Mouse (Mus musculus) hindbrain, embryonic 10.5 days (tissue): ENCODE measurements around the gene Skor1. TPM values are rescaled to one million over a fixed set of nuclear protein-coding genes. Genes with fewer than 3 reads are reported as not detected.

ENCODE experiments used
- DNase-seq: peaks from one replicate; pipeline ENCODE4 v3.0.0-alpha.2; 2017; ENCODE audit warnings: low spot score
- H3K27ac ChIP-seq: fragments of 300-500 bp; sonication (generic); 2 replicates; pipeline ENCODE4 v1.5.1; 2016; ENCODE audit warnings: mild to moderate bottlenecking, moderate library complexity
- H3K27me3 ChIP-seq: fragments of 300-500 bp; sonication (generic); 2 replicates; pipeline ENCODE4 v1.6.1; 2016; ENCODE audit warnings: mild to moderate bottlenecking; ENCODE audit not compliant: poor library complexity, insufficient read depth, severe bottlenecking
- H3K36me3 ChIP-seq: fragments of 300-500 bp; sonication (generic); 2 replicates; pipeline ENCODE4 v1.6.1; 2016; ENCODE audit warnings: mild to moderate bottlenecking, moderate library complexity
- H3K4me1 ChIP-seq: fragments of 300-500 bp; sonication (generic); replicated peaks from 2 replicates; pipeline ENCODE4 v1.6.1; 2016; ENCODE audit warnings: mild to moderate bottlenecking
- H3K4me3 ChIP-seq: fragments of 300-500 bp; sonication (generic); 2 replicates; pipeline ENCODE4 v1.5.1; 2016; ENCODE audit warnings: mild to moderate bottlenecking, moderate library complexity
- H3K9me3 ChIP-seq: fragments of 300-500 bp; sonication (generic); 2 replicates; pipeline ENCODE4 v1.6.1; 2016; ENCODE audit warnings: mild to moderate bottlenecking, moderate library complexity
- WGBS: fragments of 180-500 bp; shearing (Covaris S2); methylation state at CpG from one replicate; pipeline ENCODE4 v1.1.7; 2016; 5-methylcytosine and 5-hydroxymethylcytosine counted together
- polyA plus RNA-seq: library from polyadenylated mRNA; unstranded; fragments of >200 nt; fragmentation: Nextera tagmentation; extraction: Ambion mirVana; gene quantifications from 2 replicates; pipeline ENCODE4 v1.2.1, GENCODE M21; 2016

Skor1 gene
- polyA plus RNA-seq, 1 experiment from 2014 or later, result 6.8 TPM

DNA sequence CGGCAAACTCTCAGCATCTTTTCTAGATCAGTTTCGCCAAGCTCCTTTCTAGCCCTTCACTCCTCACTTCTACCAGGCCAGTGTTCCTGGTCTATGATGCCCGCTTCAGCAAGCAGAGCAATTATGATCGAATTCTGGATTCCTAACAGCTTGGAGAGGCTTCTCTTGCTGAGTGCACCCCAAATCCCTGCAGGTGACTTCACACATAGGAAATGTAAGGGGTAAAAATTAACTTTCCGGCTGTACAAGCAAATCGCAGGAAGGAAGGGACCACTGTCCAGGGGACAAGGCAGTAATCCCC lies 11.2 kb downstream of the Skor1 start:
- WGBS, result under 1% methylated on average over 6 of the region's 6 CpGs
- H3K4me1 ChIP-seq, result peaks cover 61% of the 10 kb centered on the region
- no peaks in the 10 kb centered on the region for H3K9me3 ChIP-seq
- peaks cover 93% of the 10 kb centered on the region for H3K27me3 ChIP-seq
- no peak overlapping the region; the same call in 1 of the 2 replicates for H3K4me3 ChIP-seq
- peak; percentile 41 for DNase-seq
- H3K36me3 ChIP-seq, result no peaks in the 10 kb centered on the region
- no peak overlapping the region for H3K27ac ChIP-seq

DNA sequence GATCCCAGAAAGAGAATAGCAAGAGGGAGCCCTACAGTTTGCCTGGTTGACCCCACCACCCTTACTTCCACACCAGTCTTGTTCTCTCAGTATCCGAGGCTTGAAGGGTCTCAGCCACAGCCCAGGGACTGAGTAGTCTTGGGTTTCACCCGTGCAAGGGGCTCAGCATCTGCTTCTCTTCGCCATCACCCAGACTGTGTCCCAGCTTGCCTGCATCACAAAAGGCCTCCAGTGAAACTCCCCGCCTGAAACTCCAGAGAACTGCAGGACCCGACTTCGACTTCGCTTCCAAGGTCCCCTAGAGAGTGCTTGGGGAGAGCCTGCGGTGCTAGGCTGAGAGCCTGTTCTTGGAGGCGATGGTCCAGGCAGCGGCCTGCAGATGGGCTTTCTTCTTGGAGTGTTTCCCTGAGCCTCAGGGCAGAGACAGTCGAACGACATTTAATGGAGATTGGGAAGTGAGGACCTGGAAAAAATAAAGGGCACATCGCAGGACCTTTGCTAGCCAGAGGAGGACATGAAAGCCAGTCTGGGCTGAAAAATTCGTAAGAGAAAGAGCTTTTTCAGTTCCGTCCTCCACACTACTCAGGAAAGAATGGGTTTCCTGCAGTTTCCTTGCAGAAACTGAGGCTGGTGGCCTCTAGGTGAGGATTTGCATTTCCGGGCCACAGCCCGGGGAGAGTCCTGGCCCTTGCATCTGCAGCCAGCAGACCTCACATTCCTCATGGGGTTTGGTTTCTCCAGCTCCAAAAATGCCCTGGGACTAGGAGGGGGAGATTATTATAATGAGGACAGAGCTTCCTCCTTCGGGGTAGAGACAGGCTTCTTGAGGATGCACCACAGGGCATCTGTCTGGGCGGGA lies 11.8 kb downstream of the Skor1 start:
- H3K4me1 ChIP-seq, result peaks cover 61% of the 10 kb centered on the region
- peak overlapping the region; percentile 0; the same call in 1 of the 2 replicates for H3K4me3 ChIP-seq
- H3K9me3 ChIP-seq, result no peaks in the 10 kb centered on the region
- no peak overlapping the region for H3K27ac ChIP-seq
- DNase-seq, result peak; percentile 42
- H3K27me3 ChIP-seq, result peaks cover 87% of the 10 kb centered on the region
- WGBS, result 1% methylated on average over 19 of the region's 19 CpGs
- H3K36me3 ChIP-seq, result no peaks in the 10 kb centered on the region

DNA sequence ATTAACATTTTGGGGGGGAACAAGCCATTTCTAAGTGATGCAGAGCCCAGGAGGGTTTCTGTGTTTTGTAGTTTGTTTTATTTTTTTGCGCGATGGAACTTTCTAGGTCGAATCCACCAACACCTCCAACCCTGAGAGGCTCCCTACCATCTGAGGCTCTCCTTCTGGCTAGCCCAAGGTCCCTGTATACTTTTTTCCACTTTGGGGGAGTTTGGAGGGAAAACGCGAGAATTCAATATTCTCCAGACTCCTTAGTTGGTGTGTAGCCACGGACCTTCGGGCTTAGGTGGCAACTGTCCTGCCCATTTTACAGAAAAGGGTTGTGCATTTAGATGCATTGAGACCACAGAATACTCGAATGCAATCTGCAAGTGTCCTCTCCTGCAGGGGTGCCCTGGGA lies 12.5 kb downstream of the Skor1 start:
- Histone ChIP-seq H3K9me3 (no peaks in the 10 kb centered on the region), H3K4me1 (peaks cover 65% of the 10 kb centered on the region), H3K27me3 (peaks cover 84% of the 10 kb centered on the region), H3K36me3 (no peaks in the 10 kb centered on the region), H3K27ac (no peak overlapping the region), H3K4me3 (0 out of 2 replicates have a peak overlapping the region, but pooled peaks have one; percentile 0)
- 4% methylated on average over 8 of the region's 8 CpGs for WGBS
- DNase-seq, result peak; percentile 28

DNA sequence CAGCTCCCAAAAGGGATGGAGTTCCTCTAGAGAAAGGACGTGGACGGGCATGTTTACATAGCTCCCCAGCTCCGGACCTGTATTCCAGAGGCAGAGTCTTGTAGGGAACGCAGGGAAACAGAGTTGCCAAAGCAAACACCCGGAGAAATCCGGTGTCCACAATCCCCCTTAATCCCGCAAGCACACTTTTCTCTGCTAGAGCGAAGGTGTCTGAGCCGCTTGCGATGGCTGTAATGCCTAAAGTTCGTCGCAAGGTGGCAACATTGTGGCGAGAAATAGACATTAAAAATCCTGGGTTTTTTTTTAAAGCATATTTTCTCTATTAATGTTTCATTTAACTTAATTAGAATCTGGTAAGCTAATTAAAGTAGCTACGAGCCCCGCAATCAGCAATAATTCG lies 13.0 kb downstream of the Skor1 start:
- H3K9me3 ChIP-seq, result no peaks in the 10 kb centered on the region
- peaks cover 65% of the 10 kb centered on the region for H3K4me1 ChIP-seq
- no peak overlapping the region for H3K27ac ChIP-seq
- H3K27me3 ChIP-seq, result peaks cover 84% of the 10 kb centered on the region
- WGBS, result under 1% methylated on average over 16 of the region's 16 CpGs
- peak overlapping the region; percentile 36 for H3K4me3 ChIP-seq
- H3K36me3 ChIP-seq, result no peaks in the 10 kb centered on the region
- DNase-seq, result peak; percentile 59

DNA sequence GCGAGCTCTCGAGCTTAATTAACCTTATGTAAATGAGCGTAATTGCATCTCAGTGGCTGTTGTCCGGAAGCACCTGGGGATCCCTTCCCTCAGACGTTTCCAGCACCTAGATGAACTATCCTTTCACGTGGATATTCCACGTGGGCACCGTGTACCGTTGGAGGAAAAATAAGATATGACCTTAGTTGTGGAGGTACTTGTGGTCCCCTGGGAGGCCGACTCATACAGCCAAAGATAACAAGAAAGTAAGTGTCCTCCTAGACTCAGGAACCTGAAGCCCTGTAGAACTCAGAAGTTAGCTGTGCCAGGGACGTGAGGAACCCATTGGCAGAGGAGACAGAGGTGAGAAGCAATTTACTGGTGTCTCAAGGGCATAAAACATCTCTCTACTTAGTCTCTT lies 13.4 kb downstream of the Skor1 start:
- no peaks in the 10 kb centered on the region for H3K9me3 ChIP-seq
- peak overlapping the region; percentile 36; the same call in 1 of the 2 replicates for H3K4me3 ChIP-seq
- WGBS, result 3% methylated on average over 11 of the region's 11 CpGs
- H3K36me3 ChIP-seq, result no peaks in the 10 kb centered on the region
- no peak overlapping the region for H3K27ac ChIP-seq
- peaks cover 65% of the 10 kb centered on the region for H3K4me1 ChIP-seq
- DNase-seq, result no peak
- H3K27me3 ChIP-seq, result peaks cover 84% of the 10 kb centered on the region

DNA sequence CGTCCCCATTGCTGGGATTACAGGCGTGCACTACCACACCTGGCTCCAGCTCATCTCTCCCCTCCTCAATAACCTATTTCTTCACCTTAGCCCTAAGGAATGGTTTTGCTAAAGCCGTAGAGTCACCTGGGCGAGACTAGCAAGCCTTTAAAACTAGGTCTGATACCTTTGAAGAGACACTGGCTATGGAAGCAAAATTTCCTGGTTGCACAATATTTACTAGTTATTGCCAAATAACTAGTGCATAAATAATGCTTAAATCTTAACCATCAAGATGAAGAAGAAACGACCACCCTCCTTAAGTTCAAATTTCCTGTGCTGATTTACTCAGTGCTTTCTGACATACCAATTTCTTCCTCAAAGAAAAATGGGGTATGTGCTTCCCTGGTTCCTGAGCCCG lies 15.1 kb downstream of the Skor1 start:
- H3K27me3 ChIP-seq, result peaks cover 72% of the 10 kb centered on the region
- 17% methylated on average over 6 of the region's 6 CpGs for WGBS
- DNase-seq, result no peak
- H3K27ac ChIP-seq, result no peak overlapping the region
- peaks cover 59% of the 10 kb centered on the region for H3K4me1 ChIP-seq
- H3K4me3 ChIP-seq, result peak overlapping the region; percentile 74
- H3K36me3 ChIP-seq, result no peaks in the 10 kb centered on the region
- H3K9me3 ChIP-seq, result no peaks in the 10 kb centered on the region

DNA sequence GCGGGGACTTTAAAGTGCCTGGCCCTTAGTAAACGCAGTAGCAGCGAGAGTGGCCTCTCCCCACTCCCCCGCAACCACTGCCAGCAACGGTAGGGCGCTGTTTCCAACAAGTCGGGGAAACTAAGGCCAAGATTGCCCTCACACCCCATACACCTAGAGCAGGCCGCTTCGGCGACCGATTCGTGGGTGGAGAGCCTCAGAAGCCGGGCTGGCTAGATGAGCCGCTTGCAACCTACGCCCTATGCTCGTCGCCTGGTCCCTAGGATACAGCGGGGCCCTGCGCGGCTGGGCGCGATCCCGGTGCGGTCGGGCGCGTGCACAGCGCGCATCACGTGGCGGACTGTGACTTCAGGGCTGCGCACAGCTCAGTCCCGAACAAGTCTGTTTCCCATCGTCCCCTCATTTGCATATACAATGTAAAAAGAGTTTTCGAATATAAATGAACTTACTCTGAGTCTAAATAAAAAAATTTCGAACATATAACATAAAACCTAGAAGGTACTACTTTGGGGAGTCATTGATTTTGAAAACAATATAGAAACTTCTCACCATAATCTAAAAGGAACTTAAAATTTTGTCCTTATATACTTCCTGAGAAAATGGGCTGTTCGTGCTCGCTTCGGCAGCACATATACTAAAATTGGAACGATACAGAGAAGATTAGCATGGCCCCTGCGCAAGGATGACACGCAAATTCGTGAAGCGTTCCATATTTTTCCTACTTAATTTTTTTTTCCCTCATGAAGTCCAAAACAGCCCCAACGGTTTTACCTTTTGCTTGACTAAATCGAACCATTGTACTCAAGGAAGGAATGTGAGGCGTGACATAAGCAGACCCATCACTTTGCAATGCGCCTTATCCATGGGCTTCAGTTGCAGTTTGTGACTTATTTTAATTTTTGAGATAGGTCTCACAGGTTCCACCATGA lies 15.8 kb downstream of the Skor1 start:
- no peaks in the 10 kb centered on the region for H3K9me3 ChIP-seq
- peak overlapping the region; percentile 74 for H3K4me3 ChIP-seq
- peaks cover 65% of the 10 kb centered on the region for H3K27me3 ChIP-seq
- WGBS, result under 1% methylated on average over 48 of the region's 48 CpGs
- no peaks in the 10 kb centered on the region for H3K36me3 ChIP-seq
- peaks cover 53% of the 10 kb centered on the region for H3K4me1 ChIP-seq
- peak overlapping the region; percentile 87 for H3K27ac ChIP-seq
- peak; percentile 95 for DNase-seq

DNA sequence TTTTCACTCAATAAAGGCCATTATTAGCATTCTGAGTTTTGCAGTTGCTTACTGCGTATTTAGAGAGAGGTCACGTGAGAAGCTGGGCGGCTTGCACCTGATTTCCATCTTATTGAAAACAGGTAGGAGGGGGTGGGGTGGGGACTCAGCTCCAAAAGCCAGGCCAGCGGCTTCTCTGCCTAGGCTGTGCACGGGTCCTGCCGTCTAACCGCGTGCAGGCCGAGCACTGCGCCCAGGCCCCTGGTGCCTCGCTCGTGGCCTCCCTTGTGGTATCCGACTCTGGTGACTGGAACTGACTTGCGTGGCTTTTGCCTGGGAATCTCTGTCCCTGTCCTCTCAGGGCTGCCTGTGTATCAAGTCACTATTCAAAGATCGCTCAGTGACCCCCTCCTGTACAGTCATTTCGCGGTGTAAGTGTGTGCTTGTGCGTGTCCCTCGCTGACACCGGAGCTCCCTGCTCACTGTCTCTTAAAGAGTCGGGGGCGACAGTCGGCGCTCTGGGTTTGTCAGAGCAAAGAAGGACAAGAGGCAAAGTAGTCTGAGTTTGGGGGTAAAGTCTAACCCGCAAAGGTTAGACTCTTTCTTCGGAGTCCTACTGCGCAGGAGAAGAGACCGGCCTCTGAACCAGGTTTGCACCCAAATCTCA lies 16.7 kb downstream of the Skor1 start:
- DNase-seq, result peak; percentile 61
- Histone ChIP-seq H3K4me1 (peaks cover 45% of the 10 kb centered on the region), H3K36me3 (no peaks in the 10 kb centered on the region), H3K27ac (peak overlapping the region; percentile 87), H3K9me3 (no peaks in the 10 kb centered on the region), H3K4me3 (peak overlapping the region; percentile 74), H3K27me3 (peaks cover 57% of the 10 kb centered on the region)
- WGBS, result under 1% methylated on average over 28 of the region's 28 CpGs

DNA sequence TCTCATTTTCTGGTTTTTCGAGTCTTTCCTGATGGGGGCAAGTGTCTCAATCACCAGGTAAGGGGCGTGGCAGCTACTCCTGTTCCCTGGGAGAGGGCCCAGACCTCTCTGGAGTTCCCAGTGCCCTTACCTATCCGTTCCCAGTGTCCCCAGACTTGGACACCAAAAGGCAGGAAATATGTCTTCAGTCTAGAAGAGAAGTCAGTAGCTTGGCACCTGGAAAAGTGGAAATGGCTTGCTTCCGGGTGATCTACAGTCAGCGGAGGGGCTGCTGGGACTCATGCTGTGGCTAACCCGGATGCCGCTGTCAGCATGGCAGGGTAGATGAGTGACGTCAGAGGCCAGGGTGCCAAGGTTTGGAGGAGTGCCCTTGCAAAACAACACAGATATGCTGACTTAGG lies 19.1 kb downstream of the Skor1 start:
- 82% methylated on average over 8 of the region's 8 CpGs for WGBS
- Histone ChIP-seq H3K9me3 (no peaks in the 10 kb centered on the region), H3K27me3 (peaks cover 37% of the 10 kb centered on the region), H3K4me3 (no peak overlapping the region), H3K36me3 (no peaks in the 10 kb centered on the region), H3K27ac (no peak overlapping the region), H3K4me1 (peaks cover 25% of the 10 kb centered on the region)
- no peak for DNase-seq

DNA sequence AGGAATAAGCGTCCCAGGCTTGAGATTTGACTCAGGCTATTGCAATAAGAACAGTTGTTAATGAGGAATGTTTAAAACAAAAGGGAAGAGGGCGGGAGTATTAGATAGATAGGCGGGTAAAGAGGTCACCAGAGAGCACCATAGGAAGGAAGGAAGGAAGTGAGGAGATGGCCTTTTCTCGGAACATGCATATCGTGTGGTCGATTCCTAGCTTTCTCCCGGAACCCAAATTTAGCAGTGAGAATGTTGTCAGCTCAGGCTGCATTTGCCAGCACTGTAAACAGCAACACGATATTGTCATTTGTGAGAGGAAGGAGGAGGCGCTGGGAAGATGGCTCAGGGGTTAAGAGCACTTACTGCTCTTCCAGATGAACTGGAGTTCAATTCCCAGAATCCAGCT lies 24.2 kb downstream of the Skor1 start:
- H3K9me3 ChIP-seq, result no peaks in the 10 kb centered on the region
- H3K36me3 ChIP-seq, result no peaks in the 10 kb centered on the region
- H3K4me1 ChIP-seq, result peaks cover 7% of the 10 kb centered on the region; the same call in 1 of the 2 replicates
- peak overlapping the region; percentile 59; the same call in 1 of the 2 replicates for H3K4me3 ChIP-seq
- peaks cover 11% of the 10 kb centered on the region for H3K27me3 ChIP-seq
- H3K27ac ChIP-seq, result no peak overlapping the region
- WGBS, result 55% methylated on average over 9 of the region's 9 CpGs
- DNase-seq, result no peak

DNA sequence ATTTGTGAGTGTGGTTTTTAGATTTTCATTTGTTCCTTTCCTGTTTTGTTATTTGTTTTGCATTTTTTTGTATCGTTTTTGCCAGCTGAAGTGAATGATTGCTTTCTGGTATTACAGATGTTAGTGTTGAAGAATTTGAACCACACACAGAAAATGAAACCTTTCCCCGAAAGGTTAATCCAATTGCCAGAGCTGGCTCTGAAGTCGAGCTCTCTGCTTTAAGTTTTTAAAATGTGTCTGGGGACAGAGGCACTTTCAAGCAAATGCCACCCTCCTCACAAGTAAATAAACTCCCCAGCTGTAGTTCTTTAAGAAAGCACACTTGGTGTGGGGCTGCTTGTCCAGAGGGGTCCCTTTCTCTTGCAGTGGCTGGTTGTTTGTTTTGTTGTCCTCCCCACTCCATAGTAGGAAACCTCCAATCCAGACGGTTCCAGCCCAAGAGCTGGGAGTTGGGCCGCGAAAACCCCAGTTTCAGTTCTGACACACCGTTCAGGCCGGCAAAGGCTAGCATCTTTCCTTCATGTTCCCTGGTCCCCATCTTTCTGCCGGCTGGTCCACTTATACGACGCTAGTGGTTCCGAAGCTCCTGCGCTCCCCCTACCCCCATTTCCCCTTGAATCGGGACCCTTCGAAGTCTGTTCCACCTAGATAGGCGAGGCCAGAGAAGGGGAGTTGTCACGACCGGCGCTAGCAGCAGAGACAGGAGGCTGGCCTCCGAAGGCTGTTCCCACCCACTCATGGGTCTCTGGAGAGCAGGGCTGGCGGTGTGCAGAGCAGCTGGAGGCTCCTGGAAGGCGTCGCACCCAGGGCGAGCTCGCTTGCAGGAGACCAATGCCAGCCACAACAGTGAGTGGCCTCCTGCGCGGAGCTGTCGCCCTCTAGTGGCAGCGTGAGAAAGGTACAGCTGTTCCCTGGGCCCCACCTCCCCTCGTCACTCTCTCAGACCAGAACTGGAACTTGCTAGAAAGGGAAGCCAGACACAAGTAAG lies 25.0 kb downstream of the Skor1 start:
- DNase-seq, result peak; percentile 93
- H3K9me3 ChIP-seq, result no peaks in the 10 kb centered on the region
- H3K36me3 ChIP-seq, result no peaks in the 10 kb centered on the region
- peaks cover 11% of the 10 kb centered on the region for H3K27me3 ChIP-seq
- H3K27ac ChIP-seq, result peak overlapping the region; percentile 86
- H3K4me3 ChIP-seq, result peak overlapping the region; percentile 59
- 7% methylated on average over 30 of the region's 30 CpGs for WGBS
- peaks cover 7% of the 10 kb centered on the region; the same call in 1 of the 2 replicates for H3K4me1 ChIP-seq
